Mouse (Mus musculus) neural tube, embryonic 11.5 days (tissue): Measurements from ENCODE around the gene Xpc. TPM values are rescaled to one million over a fixed set of nuclear protein-coding genes. Genes with fewer than 3 reads are reported as not detected.

ENCODE experiments used
- ATAC-seq: fragments of 200-750 bp; cut with Nextera tagmentation; 2 replicates; pipeline ENCODE4 v1.8.0; 2017; ENCODE audit warnings: moderate number of reproducible peaks, mild to moderate bottlenecking, moderate TSS enrichment, moderate library complexity; ENCODE audit not compliant: insufficient read depth, low FRiP score, low TSS enrichment
- DNase-seq: peaks from one replicate; pipeline ENCODE4 v3.0.0-alpha.2; 2015; ENCODE audit warnings: low spot score
- H3K27ac ChIP-seq: fragments of 300-500 bp; sonication (generic); 2 replicates; pipeline ENCODE4 v1.5.1; 2014; ENCODE audit warnings: low read depth, mild to moderate bottlenecking, low read length
- H3K27me3 ChIP-seq: fragments of 300-500 bp; sonication (generic); 2 replicates; pipeline ENCODE4 v1.6.1; 2014; ENCODE audit warnings: mild to moderate bottlenecking, low read length, mixed read lengths; ENCODE audit not compliant: control insufficient read depth, insufficient read depth
- H3K36me3 ChIP-seq: fragments of 300-500 bp; sonication (generic); 2 replicates; pipeline ENCODE4 v1.6.1; 2014; ENCODE audit warnings: mild to moderate bottlenecking, low read length, moderate library complexity, mixed read lengths; ENCODE audit not compliant: control insufficient read depth, insufficient read depth
- H3K4me1 ChIP-seq: fragments of 300-500 bp; sonication (generic); 2 replicates; pipeline ENCODE4 v1.6.1; 2014; ENCODE audit warnings: low read length, mixed read lengths; ENCODE audit not compliant: control insufficient read depth, insufficient read depth
- H3K4me2 ChIP-seq: fragments of 300-500 bp; sonication (generic); 2 replicates; pipeline ENCODE4 v1.6.1; 2014; ENCODE audit warnings: low read depth, mild to moderate bottlenecking, moderate library complexity
- H3K4me3 ChIP-seq: fragments of 300-500 bp; sonication (generic); 2 replicates; pipeline ENCODE4 v1.5.1; 2014; ENCODE audit warnings: low read depth, low read length
- H3K9ac ChIP-seq: fragments of 300-500 bp; sonication (generic); 2 replicates; pipeline ENCODE4 v1.6.1; 2014; ENCODE audit warnings: mild to moderate bottlenecking, low read length
- H3K9me3 ChIP-seq: fragments of 300-500 bp; sonication (generic); 2 replicates; pipeline ENCODE4 v1.6.1; 2016; ENCODE audit warnings: low read length; ENCODE audit not compliant: control insufficient read depth
- WGBS: fragments of 180-500 bp; shearing (Covaris S2); extraction: QIAGEN DNeasy Blood & Tissue Kit; methylation state at CpG from one replicate; pipeline ENCODE4 v1.1.7; 2014; 5-methylcytosine and 5-hydroxymethylcytosine counted together
- polyA plus RNA-seq: library from polyadenylated mRNA; unstranded; fragments of >200 nt; fragmentation: Nextera tagmentation; extraction: Ambion mirVana; gene quantifications from 2 replicates; pipeline ENCODE4 v1.2.1, GENCODE M21; 2014

Xpc gene
- polyA plus RNA-seq, 1 experiment from 2014 or later, result 23.9 TPM

- no peaks in the 10 kb centered on the region for H3K27me3 ChIP-seq
- H3K4me2 ChIP-seq, result no peak overlapping the region
- H3K9ac ChIP-seq, result no peak overlapping the region
- H3K36me3 ChIP-seq, result no peaks in the 10 kb centered on the region
- H3K27ac ChIP-seq, result no peak overlapping the region
- no peaks in the 10 kb centered on the region for H3K4me1 ChIP-seq
- no peaks in the 10 kb centered on the region for H3K9me3 ChIP-seq
- no peak overlapping the region for H3K4me3 ChIP-seq
- DNase-seq (no peak), ATAC-seq (no peak)
- 87% methylated on average over 6 of the region's 6 CpGs for WGBS
Measured at GRCm38 (mm10) chr6:91531276-91531675, 15.6 kb upstream of the Xpc start.

GRCm38 (mm10) chr6:91530673-91531072, 15.0 kb upstream of the Xpc start:
- Histone ChIP-seq H3K9ac (no peak overlapping the region), H3K4me2 (no peak overlapping the region), H3K4me1 (no peaks in the 10 kb centered on the region), H3K4me3 (no peak overlapping the region), H3K27ac (no peak overlapping the region), H3K9me3 (no peaks in the 10 kb centered on the region), H3K36me3 (no peaks in the 10 kb centered on the region), H3K27me3 (no peaks in the 10 kb centered on the region)
- ATAC-seq (no peak), DNase-seq (no peak)
- 92% methylated on average over 8 of the region's 8 CpGs for WGBS

GRCm38 (mm10) chr6:91528265-91528664, 12.6 kb upstream of the Xpc start:
- ATAC-seq, result no peak

GRCm38 (mm10) chr6:91527227-91527860, 11.7 kb upstream of the Xpc start:
- H3K36me3 ChIP-seq, result peaks cover 4% of the 10 kb centered on the region
- H3K4me2 ChIP-seq, result no peak overlapping the region
- H3K4me1 ChIP-seq, result no peaks in the 10 kb centered on the region
- DNase-seq, result peak; percentile 24
- no peak overlapping the region for H3K9ac ChIP-seq
- H3K9me3 ChIP-seq, result no peaks in the 10 kb centered on the region
- ATAC-seq, result no peak
- H3K4me3 ChIP-seq, result no peak overlapping the region
- no peak overlapping the region for H3K27ac ChIP-seq
- WGBS, result 67% methylated on average over 5 of the region's 5 CpGs
- H3K27me3 ChIP-seq, result no peaks in the 10 kb centered on the region

More at GRCm38 (mm10) chr6:91528265-91528664, 12.6 kb upstream of the Xpc start:
- Histone ChIP-seq H3K36me3 (no peaks in the 10 kb centered on the region), H3K9me3 (no peaks in the 10 kb centered on the region), H3K4me2 (no peak overlapping the region), H3K4me3 (no peak overlapping the region), H3K27ac (no peak overlapping the region), H3K9ac (no peak overlapping the region), H3K27me3 (no peaks in the 10 kb centered on the region), H3K4me1 (no peaks in the 10 kb centered on the region)
- 88% methylated on average over 7 of the region's 7 CpGs for WGBS
- DNase-seq, result no peak

GRCm38 (mm10) chr6:91525544-91525943, 9.9 kb upstream of the Xpc start:
- no peak overlapping the region for H3K4me2 ChIP-seq
- DNase-seq, result no peak
- no peaks in the 10 kb centered on the region for H3K27me3 ChIP-seq
- no peak for ATAC-seq
- H3K9ac ChIP-seq, result no peak overlapping the region
- peaks cover 10% of the 10 kb centered on the region for H3K36me3 ChIP-seq
- no peak overlapping the region for H3K4me3 ChIP-seq
- H3K27ac ChIP-seq, result no peak overlapping the region
- H3K9me3 ChIP-seq, result no peaks in the 10 kb centered on the region
- no peaks in the 10 kb centered on the region for H3K4me1 ChIP-seq
- 88% methylated on average over 4 of the region's 4 CpGs for WGBS

GRCm38 (mm10) chr6:91522816-91523215, 7.1 kb upstream of the Xpc start:
- no peaks in the 10 kb centered on the region for H3K27me3 ChIP-seq
- H3K4me1 ChIP-seq, result no peaks in the 10 kb centered on the region
- no peak overlapping the region for H3K4me2 ChIP-seq
- peaks cover 14% of the 10 kb centered on the region for H3K36me3 ChIP-seq
- DNase-seq (no peak), ATAC-seq (no peak)
- H3K9ac ChIP-seq, result no peak overlapping the region
- no peaks in the 10 kb centered on the region for H3K9me3 ChIP-seq
- H3K4me3 ChIP-seq, result no peak overlapping the region
- 91% methylated on average over 5 of the region's 5 CpGs for WGBS
- H3K27ac ChIP-seq, result no peak overlapping the region

GRCm38 (mm10) chr6:91518454-91519020, 2.8 kb upstream of the Xpc start:
- Histone ChIP-seq H3K9me3 (no peaks in the 10 kb centered on the region), H3K9ac (no peak overlapping the region), H3K27ac (no peak overlapping the region), H3K4me2 (no peak overlapping the region), H3K36me3 (peaks cover 14% of the 10 kb centered on the region), H3K27me3 (no peaks in the 10 kb centered on the region), H3K4me1 (peaks cover 9% of the 10 kb centered on the region; the same call in 1 of the 2 replicates), H3K4me3 (no peak overlapping the region)
- no peak for ATAC-seq
- 93% methylated on average over 7 of the region's 7 CpGs for WGBS
- DNase-seq, result no peak

GRCm38 (mm10) chr6:91514737-91515362, 838 bp downstream of the Xpc start:
- ATAC-seq, result no peak
- no peak for DNase-seq

GRCm38 (mm10) chr6:91514135-91514534, 1.6 kb downstream of the Xpc start:
- Histone ChIP-seq H3K4me3 (no peak overlapping the region), H3K9me3 (no peaks in the 10 kb centered on the region), H3K27me3 (no peaks in the 10 kb centered on the region), H3K27ac (no peak overlapping the region), H3K9ac (no peak overlapping the region), H3K36me3 (peaks cover 4% of the 10 kb centered on the region; the same call in 1 of the 2 replicates), H3K4me1 (peaks cover 9% of the 10 kb centered on the region; the same call in 1 of the 2 replicates), H3K4me2 (no peak overlapping the region)
- DNase-seq (no peak), ATAC-seq (no peak)

More at GRCm38 (mm10) chr6:91514737-91515362, 838 bp downstream of the Xpc start:
- no peaks in the 10 kb centered on the region for H3K27me3 ChIP-seq
- no peaks in the 10 kb centered on the region for H3K9me3 ChIP-seq
- 32% methylated on average over 10 of the region's 10 CpGs for WGBS
- peak overlapping the region; percentile 84 for H3K9ac ChIP-seq
- H3K4me1 ChIP-seq, result peaks cover 9% of the 10 kb centered on the region; the same call in 1 of the 2 replicates
- peak overlapping the region; percentile 72 for H3K4me3 ChIP-seq
- H3K36me3 ChIP-seq, result peaks cover 4% of the 10 kb centered on the region; the same call in 1 of the 2 replicates
- no peak overlapping the region for H3K27ac ChIP-seq
- H3K4me2 ChIP-seq, result peak overlapping the region; percentile 77
